Mouse (Mus musculus): ENCODE measurements at regions not wholly inside any gene's neighbourhood (a gene's known extent, or its start where the extent isn't known, plus 50 kb on each side); places are given as distances from the start of the nearest gene placed in this dataset.
A peak's percentile ranks its signal among the peaks of the same experiment; 100 is the strongest.

GRCm38 (mm10) chr7:63020042-63020441 is 192.3 kb downstream of the Chrna7 start:
- DNase-seq, result no peak

GRCm38 (mm10) chr7:63018859-63019575 is 193.4 kb downstream of the Chrna7 start:
- no peak for DNase-seq

DNA sequence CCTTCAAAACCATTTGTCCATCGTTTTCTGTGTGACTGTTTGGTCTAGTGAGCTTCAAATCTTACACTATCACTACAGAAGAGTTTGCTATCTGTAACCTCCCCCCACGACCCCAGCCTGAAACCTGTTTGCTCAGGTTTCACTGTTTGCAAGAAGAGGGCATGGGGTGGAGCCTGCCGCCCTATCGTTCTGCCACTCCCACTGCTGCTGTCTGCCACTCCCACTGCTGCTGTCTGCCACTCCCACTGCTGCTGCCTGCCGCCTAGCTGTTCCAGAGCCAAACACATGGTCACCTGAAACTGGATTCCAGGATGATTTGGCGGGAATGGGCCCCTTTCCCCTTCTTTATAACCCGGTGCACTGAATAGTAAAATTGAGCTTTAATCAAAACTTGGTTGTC is 157.6 kb upstream of the A26c2 start:
- DNase-seq, result peak; percentile 3
